Mouse (Mus musculus) stomach, embryonic 16.5 days (tissue): ENCODE results near the gene Dgke. TPM values are rescaled to one million over a fixed set of nuclear protein-coding genes. Genes with fewer than 3 reads are reported as not detected.

Experiments used
- ATAC-seq: fragments of 200-750 bp; cut with Nextera tagmentation; 2 replicates; pipeline ENCODE4 v1.8.0; 2017; ENCODE audit warnings: moderate number of reproducible peaks, moderate TSS enrichment; ENCODE audit not compliant: insufficient read depth, low FRiP score
- H3K27ac ChIP-seq: fragments of 300-500 bp; sonication (generic); 2 replicates; pipeline ENCODE4 v1.5.1; 2014; ENCODE audit warnings: low read length
- H3K27me3 ChIP-seq: fragments of 300-500 bp; sonication (generic); 2 replicates; pipeline ENCODE4 v1.6.1; 2014; ENCODE audit warnings: low read length, control low read depth, mixed read lengths; ENCODE audit not compliant: control insufficient read depth, insufficient read depth
- H3K36me3 ChIP-seq: fragments of 300-500 bp; sonication (generic); 2 replicates; pipeline ENCODE4 v1.6.1; 2014; ENCODE audit warnings: low read length; ENCODE audit not compliant: control insufficient read depth, insufficient read depth
- H3K4me1 ChIP-seq: fragments of 300-500 bp; sonication (generic); 2 replicates; pipeline ENCODE4 v1.6.1; 2014; ENCODE audit warnings: low read length, control low read depth, mixed read lengths; ENCODE audit not compliant: control insufficient read depth, insufficient read depth
- H3K4me2 ChIP-seq: fragments of 300-500 bp; sonication (generic); 2 replicates; pipeline ENCODE4 v1.6.1; 2014; ENCODE audit warnings: low read depth, low read length, mixed read lengths
- H3K4me3 ChIP-seq: fragments of 300-500 bp; sonication (generic); replicated peaks from 2 replicates; pipeline ENCODE4 v1.5.1; 2014; ENCODE audit warnings: mild to moderate bottlenecking, low read length
- H3K9ac ChIP-seq: fragments of 300-500 bp; sonication (generic); 2 replicates; pipeline ENCODE4 v1.6.1; 2014; ENCODE audit warnings: low read length
- H3K9me3 ChIP-seq: fragments of 300-500 bp; sonication (generic); replicated peaks from 2 replicates; pipeline ENCODE4 v1.6.1; 2016; ENCODE audit warnings: low read length, control low read depth; ENCODE audit not compliant: control insufficient read depth
- WGBS: fragments of 180-500 bp; shearing (Covaris S2); extraction: QIAGEN DNeasy Blood & Tissue Kit; methylation state at CpG from one replicate; pipeline ENCODE4 v1.1.7; 2014; 5-methylcytosine and 5-hydroxymethylcytosine counted together
- polyA plus RNA-seq: library from polyadenylated mRNA; unstranded; fragments of >200 nt; fragmentation: Nextera tagmentation; extraction: Ambion mirVana; gene quantifications from 2 replicates; pipeline ENCODE4 v1.2.1, GENCODE M21; 2015

Dgke gene
- polyA plus RNA-seq, 1 experiment from 2014 or later = 3.6 TPM

- no peak overlapping the region for H3K4me2 ChIP-seq
- no peaks in the 10 kb centered on the region for H3K4me1 ChIP-seq
- no peak overlapping the region for H3K27ac ChIP-seq
- H3K4me3 ChIP-seq = no peak overlapping the region
- no peaks in the 10 kb centered on the region for H3K27me3 ChIP-seq
- H3K9ac ChIP-seq = no peak overlapping the region
- no peak for ATAC-seq
- no peaks in the 10 kb centered on the region for H3K9me3 ChIP-seq
- no peaks in the 10 kb centered on the region for H3K36me3 ChIP-seq
Observed at GRCm38 (mm10) chr11:89034592-89034991, 32.1 kb downstream of the Dgke start.

DNA sequence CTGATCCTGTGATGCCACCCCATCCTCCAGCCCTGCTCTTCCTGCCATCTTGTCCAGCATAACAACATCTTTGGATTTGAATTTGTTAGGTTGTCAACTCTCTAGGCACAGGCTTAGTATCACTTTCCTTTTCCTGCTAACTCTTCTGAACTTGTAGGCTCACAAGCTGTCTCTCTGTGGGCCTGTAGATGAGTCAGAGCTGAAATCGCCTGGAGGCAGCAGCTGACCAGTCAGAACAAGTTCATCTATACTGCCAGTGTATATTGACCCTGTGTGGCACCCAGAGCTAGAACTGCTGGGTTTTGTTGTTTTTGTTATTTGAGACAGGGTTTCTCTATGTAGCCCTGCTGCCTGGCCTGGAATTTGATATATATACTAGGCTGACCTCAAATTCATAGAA is 35.5 kb downstream of the Dgke start:
- Histone ChIP-seq H3K4me2 (no peak overlapping the region), H3K4me1 (peaks cover 8% of the 10 kb centered on the region), H3K27ac (no peak overlapping the region), H3K27me3 (no peaks in the 10 kb centered on the region), H3K9ac (no peak overlapping the region), H3K9me3 (no peaks in the 10 kb centered on the region), H3K4me3 (no peak overlapping the region), H3K36me3 (no peaks in the 10 kb centered on the region)
- ATAC-seq = no peak
- 51% methylated on average over 1 of the region's 1 CpGs for WGBS

GRCm38 (mm10) chr11:89030552-89030951 is 36.1 kb downstream of the Dgke start:
- peaks cover 8% of the 10 kb centered on the region for H3K4me1 ChIP-seq
- H3K36me3 ChIP-seq = no peaks in the 10 kb centered on the region
- no peak overlapping the region for H3K4me3 ChIP-seq
- no peak for ATAC-seq
- H3K27ac ChIP-seq = no peak overlapping the region
- H3K4me2 ChIP-seq = no peak overlapping the region
- H3K27me3 ChIP-seq = no peaks in the 10 kb centered on the region
- no peak overlapping the region for H3K9ac ChIP-seq
- H3K9me3 ChIP-seq = no peaks in the 10 kb centered on the region
- 80% methylated on average over 6 of the region's 6 CpGs for WGBS

GRCm38 (mm10) chr11:89028871-89029405 is 37.7 kb downstream of the Dgke start:
- H3K27ac ChIP-seq = peak overlapping the region; percentile 81

GRCm38 (mm10) chr11:89027955-89028361 is 38.7 kb downstream of the Dgke start:
- Histone ChIP-seq H3K36me3 (no peaks in the 10 kb centered on the region), H3K27ac (peak overlapping the region; percentile 81), H3K9me3 (no peaks in the 10 kb centered on the region), H3K4me3 (no peak overlapping the region), H3K4me2 (no peak overlapping the region), H3K27me3 (no peaks in the 10 kb centered on the region), H3K9ac (no peak overlapping the region), H3K4me1 (peaks cover 13% of the 10 kb centered on the region)
- peak; percentile 45; the same call in 1 of the 2 replicates for ATAC-seq
- 48% methylated on average over 10 of the region's 10 CpGs for WGBS

More at GRCm38 (mm10) chr11:89028871-89029405, 37.7 kb downstream of the Dgke start:
- no peaks in the 10 kb centered on the region for H3K27me3 ChIP-seq
- no peak for ATAC-seq
- no peak overlapping the region for H3K4me2 ChIP-seq
- peak overlapping the region; percentile 21; the same call in 1 of the 2 replicates for H3K9ac ChIP-seq
- peaks cover 13% of the 10 kb centered on the region for H3K4me1 ChIP-seq
- WGBS = 34% methylated on average over 10 of the region's 10 CpGs
- H3K36me3 ChIP-seq = no peaks in the 10 kb centered on the region
- H3K4me3 ChIP-seq = no peak overlapping the region
- H3K9me3 ChIP-seq = no peaks in the 10 kb centered on the region

DNA sequence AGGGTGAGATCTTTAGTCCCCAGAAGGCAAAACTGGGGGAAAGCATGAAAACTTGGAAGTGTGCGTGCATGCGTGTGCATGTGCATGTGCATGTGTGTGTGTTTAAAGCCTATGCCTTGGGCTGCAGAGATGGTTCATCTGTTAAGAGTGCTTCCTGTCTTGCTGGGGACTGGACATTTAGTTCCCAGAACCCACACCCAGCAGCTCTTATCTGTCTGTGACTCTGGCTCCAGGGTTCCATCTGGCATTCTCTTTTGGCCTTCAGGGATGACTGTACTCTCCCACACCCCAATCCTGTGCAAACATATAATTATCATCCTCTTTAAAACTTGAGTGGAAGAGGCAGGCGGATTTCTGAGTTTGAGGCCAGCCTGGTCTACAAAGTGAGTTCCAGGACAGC is 40.5 kb downstream of the Dgke start:
- 86% methylated on average over 3 of the region's 3 CpGs for WGBS
- no peaks in the 10 kb centered on the region for H3K9me3 ChIP-seq
- ATAC-seq = no peak
- H3K36me3 ChIP-seq = no peaks in the 10 kb centered on the region
- no peak overlapping the region for H3K27ac ChIP-seq
- H3K4me1 ChIP-seq = peaks cover 13% of the 10 kb centered on the region
- no peak overlapping the region for H3K4me3 ChIP-seq
- H3K4me2 ChIP-seq = no peak overlapping the region
- H3K9ac ChIP-seq = no peak overlapping the region
- no peaks in the 10 kb centered on the region for H3K27me3 ChIP-seq

DNA sequence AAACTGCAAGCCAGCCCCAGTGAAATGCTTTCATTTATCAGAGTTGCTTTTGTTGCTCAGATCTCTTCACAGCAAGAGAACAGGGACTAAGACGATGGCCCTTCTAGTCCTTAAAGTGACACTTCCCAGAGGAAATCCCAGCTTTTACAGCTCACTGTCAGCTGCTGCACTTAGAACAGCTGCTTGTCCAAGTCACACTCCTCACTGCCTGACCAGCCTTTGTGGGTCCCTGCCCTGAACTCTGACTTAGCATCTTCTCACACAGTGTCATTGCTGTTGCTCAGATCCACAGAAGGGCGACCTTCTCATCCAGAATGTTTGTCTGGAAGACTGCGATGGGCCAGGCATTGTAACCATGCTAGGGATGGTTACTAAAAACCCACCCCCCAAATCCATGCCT is 41.0 kb downstream of the Dgke start:
- H3K9me3 ChIP-seq = no peaks in the 10 kb centered on the region
- H3K27ac ChIP-seq = no peak overlapping the region
- H3K27me3 ChIP-seq = no peaks in the 10 kb centered on the region
- ATAC-seq = no peak
- no peak overlapping the region for H3K4me3 ChIP-seq
- H3K9ac ChIP-seq = no peak overlapping the region
- no peaks in the 10 kb centered on the region for H3K36me3 ChIP-seq
- 75% methylated on average over 3 of the region's 3 CpGs for WGBS
- H3K4me2 ChIP-seq = no peak overlapping the region
- peaks cover 13% of the 10 kb centered on the region for H3K4me1 ChIP-seq

- Histone ChIP-seq H3K4me1 (peaks cover 13% of the 10 kb centered on the region), H3K9me3 (no peaks in the 10 kb centered on the region), H3K4me3 (no peak overlapping the region), H3K9ac (no peak overlapping the region), H3K36me3 (no peaks in the 10 kb centered on the region), H3K27me3 (no peaks in the 10 kb centered on the region), H3K27ac (peak overlapping the region; percentile 85), H3K4me2 (peak overlapping the region; percentile 31; the same call in 1 of the 2 replicates)
- WGBS = 26% methylated on average over 11 of the region's 11 CpGs
- peak; percentile 81 for ATAC-seq
Observed at GRCm38 (mm10) chr11:89024181-89024881, 42.3 kb downstream of the Dgke start.

DNA sequence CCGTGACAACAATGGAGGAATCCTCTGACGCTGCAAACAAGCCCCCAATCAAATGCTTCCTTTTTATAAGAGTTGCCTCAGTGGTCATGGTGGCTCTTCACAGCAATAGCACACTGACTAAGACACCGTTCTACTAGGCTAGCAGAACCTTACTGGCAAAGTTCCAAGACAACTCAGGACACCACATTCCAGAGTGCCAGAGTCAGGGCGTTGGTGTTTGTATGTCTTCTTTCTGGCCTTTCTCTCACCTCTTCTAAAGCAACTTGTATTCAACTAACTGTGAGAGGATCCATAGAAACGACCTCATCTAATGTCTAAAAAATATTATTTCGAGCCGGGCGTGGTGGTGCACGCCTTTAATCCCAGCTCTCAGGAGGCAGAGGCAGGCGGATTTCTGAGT is 43.2 kb downstream of the Dgke start:
- peak overlapping the region; percentile 85 for H3K27ac ChIP-seq
- no peak overlapping the region for H3K4me2 ChIP-seq
- no peak overlapping the region for H3K4me3 ChIP-seq
- H3K36me3 ChIP-seq = no peaks in the 10 kb centered on the region
- 64% methylated on average over 10 of the region's 10 CpGs for WGBS
- no peak overlapping the region for H3K9ac ChIP-seq
- no peak for ATAC-seq
- H3K27me3 ChIP-seq = no peaks in the 10 kb centered on the region
- H3K4me1 ChIP-seq = peaks cover 13% of the 10 kb centered on the region
- H3K9me3 ChIP-seq = no peaks in the 10 kb centered on the region
